Mouse (Mus musculus) CD4-positive, CD25-positive, alpha-beta regulatory T cell, adult 4 months (primary cell): Measurements from ENCODE around the gene Pkib. TPM values are rescaled to one million over a fixed set of nuclear protein-coding genes. Genes with fewer than 3 reads are reported as not detected.

ENCODE experiments used
- ATAC-seq: one replicate; pipeline ENCODE4 v1.8.0; 2017
- polyA plus RNA-seq, 2 experiments: library from polyadenylated mRNA; unstranded; fragments of 100-300 nt; shearing (Covaris generic); gene quantifications; one replicate each; pipeline ENCODE4 v1.2.1; 2017

Gene Pkib
- polyA plus RNA-seq, 2 experiments from 2014 or later, result 1.6 to 2.1 TPM

DNA sequence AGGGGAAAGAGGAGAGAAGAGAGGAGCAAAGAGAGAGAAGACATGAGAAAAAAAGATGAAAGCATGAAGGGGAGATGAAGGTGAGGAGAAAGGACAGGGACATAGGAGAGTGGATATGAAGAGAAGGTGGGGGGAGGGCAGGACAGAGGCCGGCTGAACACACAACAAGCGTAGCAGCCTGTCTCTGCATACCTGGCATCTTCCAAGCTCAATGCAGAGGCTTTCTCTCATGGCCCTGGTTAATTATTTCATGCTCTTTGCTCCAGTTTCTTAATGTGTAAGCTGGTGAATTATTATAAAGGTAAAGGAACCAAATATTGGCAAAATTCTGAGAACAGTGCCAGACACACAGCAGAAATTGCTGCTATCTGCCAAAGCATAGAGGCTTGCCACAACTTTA lies 109.6 kb downstream of the Pkib start:
- ATAC-seq, result no peak

DNA sequence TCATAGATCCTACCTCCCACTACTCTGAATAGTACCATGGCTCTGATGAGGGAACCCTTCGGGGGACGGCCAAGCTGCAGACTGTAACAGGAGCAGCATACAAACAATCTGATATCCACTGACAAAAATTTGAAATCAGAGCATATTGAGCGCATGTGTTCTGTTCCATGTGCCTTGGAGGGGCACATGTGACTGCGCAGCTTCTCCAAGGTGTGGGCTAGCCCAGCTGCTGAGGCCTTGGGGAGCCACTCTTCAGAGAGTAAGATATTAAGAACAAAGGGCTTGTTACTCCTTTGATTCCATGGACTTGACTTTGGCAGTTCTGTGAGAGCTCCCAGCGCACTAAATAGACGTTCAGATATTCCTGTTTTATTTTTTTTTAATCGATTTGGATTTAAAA lies 111.3 kb downstream of the Pkib start:
- no peak for ATAC-seq

DNA sequence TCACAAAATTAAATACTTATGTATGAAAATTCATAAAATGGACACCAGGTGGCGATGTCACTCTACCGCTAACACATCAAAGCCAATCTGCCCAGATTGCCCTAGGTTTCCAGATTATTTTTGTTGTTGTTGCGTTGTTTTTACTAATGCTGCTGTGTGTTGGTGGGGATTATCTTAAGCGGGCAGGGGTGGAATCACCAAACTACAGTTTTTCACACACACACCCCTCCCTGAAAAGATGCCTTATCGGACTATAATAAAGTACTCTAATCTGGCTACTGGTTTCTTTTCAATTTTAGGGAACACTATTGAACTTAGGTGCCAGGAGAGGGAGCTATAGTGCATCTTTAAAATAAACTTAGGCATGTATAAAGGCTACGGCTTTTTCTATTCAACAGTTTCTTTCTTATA lies 111.8 kb downstream of the Pkib start:
- ATAC-seq, result peak; percentile 75

DNA sequence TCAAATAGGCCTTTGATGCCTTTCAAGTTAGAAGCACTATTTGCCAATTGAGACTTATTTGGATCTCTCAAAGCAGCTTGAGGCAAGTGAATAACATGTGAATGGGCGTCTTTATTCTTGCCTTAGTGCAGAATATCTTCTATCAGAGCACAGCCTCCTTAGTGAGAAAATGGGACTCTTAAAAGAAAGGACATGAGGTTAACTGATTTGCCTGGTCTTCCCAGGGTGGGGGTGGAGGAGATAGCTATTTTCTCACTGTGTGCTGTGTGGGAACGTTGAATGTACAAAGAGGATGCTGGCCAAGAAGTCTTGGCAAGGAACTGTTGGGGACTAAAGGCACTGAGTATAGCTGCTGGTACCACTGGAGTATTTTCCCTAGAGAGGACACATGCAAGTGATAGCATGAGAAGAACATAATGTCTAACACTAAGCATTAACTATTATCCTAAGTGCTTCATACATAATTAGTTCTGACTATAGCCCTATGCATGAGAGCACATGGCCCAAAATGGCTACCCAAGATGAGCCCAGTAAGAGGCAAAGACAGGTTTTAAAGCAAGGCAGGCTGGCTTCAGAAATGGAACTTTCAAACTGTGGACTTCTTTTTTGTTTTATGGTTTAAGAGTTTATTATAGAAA lies 112.5 kb downstream of the Pkib start:
- no peak for ATAC-seq

DNA sequence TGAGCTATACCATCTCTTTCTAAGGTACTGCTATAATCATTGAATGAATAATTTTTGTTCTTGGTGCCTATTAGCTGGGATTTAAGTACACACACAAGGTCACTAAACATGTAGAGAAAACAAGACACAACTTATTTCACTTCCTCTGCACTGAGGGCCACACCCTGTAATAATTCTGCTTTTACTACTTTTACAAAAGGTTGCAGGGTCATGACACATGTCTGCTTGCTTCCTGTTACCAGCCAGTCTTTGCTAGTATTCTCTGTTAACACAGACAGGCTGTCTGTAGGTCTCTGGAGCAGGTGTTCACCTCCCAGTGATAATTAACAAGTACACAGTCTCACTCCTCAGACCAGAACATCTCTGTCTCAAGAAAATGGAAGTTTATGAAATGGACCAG lies 113.7 kb downstream of the Pkib start:
- ATAC-seq, result peak; percentile 46

DNA sequence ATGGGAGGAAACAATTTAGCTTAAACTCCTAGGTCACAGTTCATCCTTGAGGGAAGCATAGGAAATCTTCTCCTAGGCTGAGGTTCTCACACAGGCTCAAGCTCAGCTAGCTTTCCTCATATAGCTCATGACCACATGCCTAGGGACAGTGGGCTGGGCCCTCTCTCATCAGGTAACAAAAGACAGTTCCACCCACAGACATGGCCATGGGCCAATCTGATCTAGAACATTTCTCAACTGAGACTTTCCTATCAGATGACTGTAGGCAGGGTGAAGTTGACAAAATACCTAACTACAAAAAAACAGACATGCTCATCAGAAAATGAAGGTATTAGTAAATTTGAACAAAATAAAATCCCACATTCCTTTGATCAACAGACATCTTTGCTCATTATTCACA lies 115.3 kb downstream of the Pkib start:
- peak; percentile 51 for ATAC-seq

DNA sequence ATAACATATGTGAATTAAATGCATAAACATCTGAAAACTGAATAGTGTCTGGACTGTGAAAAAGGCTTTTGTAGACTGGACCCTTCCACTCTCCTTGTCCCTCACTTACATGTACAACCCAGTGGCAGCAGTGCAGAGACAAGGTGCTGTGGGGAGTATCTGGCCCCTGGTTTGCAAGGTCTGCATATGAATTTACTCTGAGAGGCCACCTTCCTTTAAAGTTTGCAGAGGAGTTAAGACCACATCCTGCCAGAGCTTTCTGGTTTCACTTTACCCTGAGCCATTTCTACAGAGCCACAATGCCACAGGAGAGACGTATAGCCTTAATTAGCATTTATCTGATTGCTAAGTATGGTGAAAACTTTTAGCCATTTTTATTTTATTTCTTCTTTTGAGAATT lies 121.6 kb downstream of the Pkib start:
- ATAC-seq, result peak; percentile 93

DNA sequence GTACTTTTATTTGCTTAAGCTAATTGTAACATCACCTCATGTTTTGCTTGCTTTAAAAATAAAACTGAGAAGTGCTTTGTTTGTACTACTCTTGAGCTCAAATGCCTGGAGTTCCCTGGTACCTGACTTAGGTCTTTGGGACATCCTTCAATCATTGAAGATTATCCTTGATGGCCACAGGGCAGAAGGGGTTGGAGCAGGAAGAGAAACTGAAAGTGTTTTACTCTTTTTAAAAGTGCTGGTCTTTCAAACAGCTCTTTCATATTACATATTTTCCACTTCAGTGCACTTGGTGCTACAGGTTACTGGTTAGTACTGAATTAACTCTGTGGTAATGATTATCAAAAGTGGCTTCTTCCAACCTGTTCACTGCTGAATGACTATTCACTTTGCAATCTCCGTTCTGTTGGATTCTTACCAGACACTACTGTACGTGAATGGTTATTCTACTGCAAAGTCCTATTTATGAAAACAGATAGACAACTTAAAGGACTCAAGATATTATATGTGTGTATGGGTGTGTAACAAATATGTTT lies 123.5 kb downstream of the Pkib start:
- ATAC-seq, result peak; percentile 29

DNA sequence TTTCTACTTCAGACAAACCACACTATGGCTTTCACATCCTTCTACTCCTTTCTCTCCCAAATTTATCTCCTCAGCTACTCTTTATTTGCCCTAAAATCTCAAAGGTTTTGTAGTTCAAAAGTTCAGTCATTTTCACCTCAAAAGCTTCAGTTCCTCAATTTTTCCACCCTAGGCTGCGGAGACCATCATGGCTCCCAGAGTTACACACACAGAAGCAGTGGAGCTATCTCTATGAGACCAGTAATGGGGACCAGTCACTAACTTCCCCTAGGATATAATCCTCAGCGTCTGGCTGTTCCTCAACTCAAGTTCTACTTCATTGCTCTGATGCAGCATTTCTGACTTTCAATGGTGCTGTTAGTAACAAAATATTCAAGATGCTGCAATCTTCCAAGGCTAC lies 127.2 kb downstream of the Pkib start:
- no peak for ATAC-seq

DNA sequence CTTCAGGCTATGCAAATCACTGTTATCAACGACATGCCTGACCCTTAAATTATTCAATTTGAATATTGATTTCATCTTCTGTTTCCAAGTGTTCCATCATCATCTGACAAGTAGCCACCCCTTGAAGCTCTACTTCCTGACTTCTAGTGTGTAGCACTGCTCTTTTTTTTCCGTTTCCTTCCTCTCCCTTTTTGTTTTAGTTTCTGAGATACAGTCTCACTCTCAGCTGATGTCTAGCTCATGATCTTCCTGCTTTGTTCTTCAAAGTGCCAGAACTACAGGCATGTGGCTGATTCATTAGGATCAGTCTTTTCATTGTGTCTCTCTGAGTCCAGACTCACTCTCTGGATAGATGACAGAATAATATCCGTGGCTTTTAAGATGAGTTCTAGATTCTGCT lies 128.9 kb downstream of the Pkib start:
- ATAC-seq, result peak; percentile 61

DNA sequence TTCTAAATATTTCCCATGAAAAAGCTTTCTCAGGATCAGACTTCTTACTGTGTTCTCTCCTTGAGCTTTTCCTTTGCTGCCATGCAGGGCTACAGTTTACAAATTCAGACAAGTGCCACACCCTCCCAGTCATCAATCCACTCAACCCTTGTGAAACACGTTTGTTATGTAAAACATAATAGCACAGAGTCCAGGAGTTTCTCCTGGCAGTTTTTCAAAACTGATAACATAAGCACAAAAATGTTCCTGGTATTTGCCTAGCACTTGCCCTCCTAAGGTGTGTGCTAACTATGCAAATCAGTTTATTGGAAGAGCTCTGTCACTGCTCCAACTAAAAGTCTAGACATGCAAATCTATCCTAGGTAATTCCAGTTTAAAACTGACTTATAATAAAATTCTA lies 131.3 kb downstream of the Pkib start:
- ATAC-seq, result no peak

DNA sequence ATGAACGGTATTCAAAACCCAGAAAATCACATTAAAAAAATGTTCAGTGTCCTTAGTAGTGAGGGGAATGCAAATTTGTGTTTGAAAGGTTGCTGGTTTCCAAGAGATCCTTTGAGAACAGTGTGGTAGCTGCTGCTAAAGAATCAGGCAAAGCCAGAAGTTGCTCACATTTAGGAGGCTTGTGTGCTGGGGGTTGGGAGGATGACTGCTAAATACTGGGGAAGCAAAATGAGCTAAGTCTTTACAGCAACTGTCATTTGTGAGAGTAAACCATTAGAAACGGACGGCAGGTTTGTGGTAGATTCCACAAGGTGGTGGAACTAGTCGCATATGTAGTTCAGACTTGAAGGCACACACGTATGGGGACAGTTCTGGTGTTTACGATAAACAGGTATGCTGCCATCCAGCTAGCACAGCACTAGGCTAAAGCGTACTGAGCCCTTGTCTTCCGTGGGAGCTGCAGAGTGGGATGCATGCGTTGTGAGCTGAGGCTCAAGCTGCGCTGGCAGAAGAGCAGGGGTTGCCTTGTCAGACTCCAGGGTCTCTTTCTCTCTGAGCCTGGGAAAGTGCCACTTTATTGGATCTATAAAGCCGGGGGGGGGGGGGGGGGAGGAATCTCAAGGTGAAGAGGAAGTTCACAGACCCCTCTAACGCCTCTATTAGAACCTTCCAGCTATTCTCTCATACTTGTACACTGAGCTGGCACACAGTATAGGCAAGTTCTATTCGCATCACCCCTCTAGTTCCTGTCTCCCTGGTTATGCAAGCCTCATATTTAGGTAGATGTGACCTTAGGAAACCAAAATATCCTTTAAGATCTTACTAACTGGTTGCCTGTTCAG lies 151.7 kb downstream of the Pkib start:
- ATAC-seq, result no peak

DNA sequence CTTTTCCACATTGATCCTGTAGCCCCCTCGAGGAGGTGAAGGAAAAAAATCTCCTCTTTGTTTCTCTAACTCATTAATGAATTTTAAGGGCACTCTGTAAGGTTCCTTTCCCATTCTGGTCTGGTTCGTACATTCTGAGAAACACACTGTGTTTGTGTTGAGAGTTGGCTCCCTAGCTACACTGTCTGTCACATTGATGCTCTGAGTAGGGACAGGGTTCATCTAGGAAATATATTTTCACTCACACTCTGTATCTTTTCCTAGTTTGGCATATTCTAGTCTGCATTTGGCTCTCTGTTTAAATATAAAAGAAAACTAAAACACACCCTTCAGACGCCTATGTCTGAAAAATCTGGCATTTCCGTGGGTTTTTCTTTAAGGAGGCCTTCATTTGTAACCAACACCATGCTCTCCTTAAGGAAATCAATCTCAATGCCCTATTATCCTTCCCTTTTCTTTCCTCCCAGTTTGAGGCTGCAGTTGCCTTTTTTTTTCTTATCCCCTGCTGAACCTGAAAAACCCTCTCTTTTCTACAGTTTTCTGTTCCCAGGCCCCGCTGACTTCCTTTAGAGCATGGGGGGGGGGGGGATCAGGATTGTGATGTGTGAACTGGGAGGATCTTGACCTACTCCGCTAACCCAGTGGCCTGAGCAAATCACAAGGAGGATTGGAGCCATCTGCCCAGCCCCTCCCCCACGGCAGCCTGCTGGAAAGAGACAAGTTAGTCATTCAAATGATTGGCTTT lies 152.5 kb downstream of the Pkib start:
- no peak for ATAC-seq

DNA sequence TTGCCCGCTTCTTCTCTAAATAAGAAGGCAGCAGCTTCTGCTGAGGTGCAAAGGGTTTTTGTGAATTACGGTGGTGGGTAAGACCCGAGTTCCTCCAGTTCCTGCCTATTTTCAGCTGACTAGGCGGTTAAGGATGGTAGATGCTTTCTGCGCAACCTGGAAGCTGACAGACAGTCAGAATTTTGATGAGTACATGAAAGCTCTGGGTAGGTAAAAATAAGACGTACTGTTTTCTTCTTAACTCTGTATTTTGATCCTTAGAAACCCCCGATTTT lies 153.0 kb downstream of the Pkib start, which contains the start of gene Fabp7:
Gene Fabp7 (plus strand): TSS at position 6 of the 275 bp plus-strand sequence.
- no peak for ATAC-seq

DNA sequence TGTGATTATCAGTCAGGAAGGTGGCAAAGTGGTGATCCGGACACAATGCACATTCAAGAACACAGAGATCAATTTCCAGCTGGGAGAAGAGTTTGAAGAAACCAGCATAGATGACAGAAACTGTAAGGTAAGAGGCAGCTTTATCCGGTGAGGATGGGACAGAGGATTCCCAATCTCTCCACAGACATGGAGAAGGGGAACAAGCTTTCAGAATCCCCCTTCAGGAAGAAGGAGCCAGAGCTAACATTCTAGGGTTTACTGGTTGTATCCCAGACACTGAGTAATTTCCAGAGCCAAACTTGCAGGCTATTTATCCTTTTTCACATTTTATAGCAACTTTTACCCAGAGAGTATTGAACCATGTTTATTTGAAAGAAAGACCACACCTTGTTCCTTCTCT lies 153.8 kb downstream of the Pkib start:
- no peak for ATAC-seq

Other genes with a start within 250 kb of the Pkib start
- 10 to 100 TPM; 14.7 to 15.0 TPM for gene Hsf2, start 145.6 kb upstream of the Pkib start, polyA plus RNA-seq
- gene Serinc1, start 99.5 kb upstream of the Pkib start, polyA plus RNA-seq, result 100 to 1,000 TPM; 123 to 131 TPM
- gene Fabp7, start 152.9 kb downstream of the Pkib start, polyA plus RNA-seq, result not detected
- 100 to 1,000 TPM; 136 to 158 TPM for gene Smpdl3a, start 162.4 kb downstream of the Pkib start, polyA plus RNA-seq